Mouse (Mus musculus): ENCODE results near the gene Naxe. TPM values are rescaled to one million over a fixed set of nuclear protein-coding genes. Genes with fewer than 3 reads are reported as not detected.

The Naxe gene
- total and polyA plus RNA-seq, 2 experiments from 2014 or later = 123 to 166 TPM

GRCm38 (mm10) chr3:88027434-88028186 lies 30.7 kb downstream of the Naxe start, which contains the start of gene Hapln2:
Gene Hapln2, minus strand, starts transcription at chr3:88027583.
- TF ChIP-seq CTCF (IDR thresholded peaks at IDR 0.05) = peak; percentile 50
- H3K9me3 ChIP-seq (ENCODE audit: low read length) = no peaks in the 10 kb centered on the region
- H3K9ac ChIP-seq (replicated peaks; ENCODE audit: low read length, poor library complexity, severe bottlenecking) = no peak within 1 kb of the TSS
- DNase-seq (ENCODE audit: low spot score) = no peak
- no peak within 1 kb of the TSS for H3K27ac ChIP-seq (ENCODE audit: low read depth, low read length)
- no peak within 1 kb of the TSS for H3K4me3 ChIP-seq (ENCODE audit: low read depth, low read length)
- H3K4me1 ChIP-seq (ENCODE audit: insufficient read depth, low read length) = 0 out of 2 replicates have a peak, but pooled peaks cover 5% of the 10 kb centered on the region
- H3K27me3 ChIP-seq (ENCODE audit: insufficient read depth, low read length) = peaks cover 36% of the 10 kb centered on the region
- 50% methylated on average over 5 of the region's 5 CpGs for WGBS
- no peaks in the 10 kb centered on the region for H3K36me3 ChIP-seq (ENCODE audit: insufficient read depth, low read length)
- ATAC-seq (ENCODE audit: low FRiP score) = no peak
- H3K4me2 ChIP-seq (ENCODE audit: low read depth, low read length, poor library complexity, severe bottlenecking) = no peak within 1 kb of the TSS

GRCm38 (mm10) chr3:88026823-88027222 lies 31.5 kb downstream of the Naxe start:
- no peak for TF ChIP-seq CTCF (IDR thresholded peaks at IDR 0.05)
- no peak overlapping the region for H3K4me2 ChIP-seq (ENCODE audit: low read depth, low read length, poor library complexity, severe bottlenecking)
- H3K4me1 ChIP-seq (ENCODE audit: insufficient read depth, low read length) = 0 out of 2 replicates have a peak, but pooled peaks cover 5% of the 10 kb centered on the region
- WGBS = 66% methylated on average over 7 of the region's 7 CpGs
- H3K27ac ChIP-seq (ENCODE audit: low read depth, low read length) = no peak overlapping the region
- no peak overlapping the region for H3K9ac ChIP-seq (replicated peaks; ENCODE audit: low read length, poor library complexity, severe bottlenecking)
- ATAC-seq (ENCODE audit: low FRiP score) (no peak), DNase-seq (ENCODE audit: low spot score) (no peak)
- H3K36me3 ChIP-seq (ENCODE audit: insufficient read depth, low read length) = no peaks in the 10 kb centered on the region
- peaks cover 36% of the 10 kb centered on the region for H3K27me3 ChIP-seq (ENCODE audit: insufficient read depth, low read length)
- no peak overlapping the region for H3K4me3 ChIP-seq (ENCODE audit: low read depth, low read length)
- no peaks in the 10 kb centered on the region for H3K9me3 ChIP-seq (ENCODE audit: low read length)

GRCm38 (mm10) chr3:88023192-88024074 lies 34.9 kb downstream of the Naxe start:
- H3K9me3 ChIP-seq (ENCODE audit: low read length) = no peaks in the 10 kb centered on the region

GRCm38 (mm10) chr3:88022322-88023191 lies 35.7 kb downstream of the Naxe start:
- Histone ChIP-seq H3K4me3 (ENCODE audit: low read depth, low read length) (peak overlapping the region; percentile 55), H3K27me3 (ENCODE audit: insufficient read depth, low read length) (peaks cover 50% of the 10 kb centered on the region), H3K36me3 (ENCODE audit: insufficient read depth, low read length) (no peaks in the 10 kb centered on the region), H3K9ac (replicated peaks; ENCODE audit: low read length, poor library complexity, severe bottlenecking) (peak overlapping the region; percentile 59), H3K4me2 (ENCODE audit: low read depth, low read length, poor library complexity, severe bottlenecking) (peak overlapping the region; percentile 89), H3K27ac (ENCODE audit: low read depth, low read length) (no peak overlapping the region), H3K4me1 (ENCODE audit: insufficient read depth, low read length) (0 out of 2 replicates have a peak, but pooled peaks cover 5% of the 10 kb centered on the region), H3K9me3 (ENCODE audit: low read length) (no peaks in the 10 kb centered on the region)
- no peak for TF ChIP-seq CTCF (IDR thresholded peaks at IDR 0.05)
- 2% methylated on average over 58 of the region's 66 CpGs for WGBS
- peak; percentile 80 for ATAC-seq (ENCODE audit: low FRiP score)
- peak; percentile 80 for DNase-seq (ENCODE audit: low spot score)

More at GRCm38 (mm10) chr3:88023192-88024074, 34.9 kb downstream of the Naxe start:
- Histone ChIP-seq H3K4me3 (ENCODE audit: low read depth, low read length) (peak overlapping the region; percentile 55), H3K27ac (ENCODE audit: low read depth, low read length) (no peak overlapping the region), H3K36me3 (ENCODE audit: insufficient read depth, low read length) (no peaks in the 10 kb centered on the region), H3K9ac (replicated peaks; ENCODE audit: low read length, poor library complexity, severe bottlenecking) (peak overlapping the region; percentile 59), H3K4me1 (ENCODE audit: insufficient read depth, low read length) (0 out of 2 replicates have a peak, but pooled peaks cover 5% of the 10 kb centered on the region), H3K27me3 (ENCODE audit: insufficient read depth, low read length) (peaks cover 47% of the 10 kb centered on the region), H3K4me2 (ENCODE audit: low read depth, low read length, poor library complexity, severe bottlenecking) (peak overlapping the region; percentile 89)
- no peak for DNase-seq (ENCODE audit: low spot score)
- peak; percentile 73 for ATAC-seq (ENCODE audit: low FRiP score)
- WGBS = under 1% methylated on average over 78 of the region's 81 CpGs
- no peak for TF ChIP-seq CTCF (IDR thresholded peaks at IDR 0.05)

- H3K4me1 ChIP-seq (ENCODE audit: insufficient read depth, low read length) = no peaks in the 10 kb centered on the region
- WGBS = 12% methylated on average over 6 of the region's 6 CpGs
- no peak overlapping the region for H3K27ac ChIP-seq (ENCODE audit: low read depth, low read length)
- no peak overlapping the region for H3K9ac ChIP-seq (replicated peaks; ENCODE audit: low read length, poor library complexity, severe bottlenecking)
- ATAC-seq (ENCODE audit: low FRiP score) = no peak
- no peaks in the 10 kb centered on the region for H3K9me3 ChIP-seq (ENCODE audit: low read length)
- TF ChIP-seq CTCF (IDR thresholded peaks at IDR 0.05) = peak; percentile 60
- 0 out of 2 replicates have a peak, but pooled peaks cover 3% of the 10 kb centered on the region for H3K27me3 ChIP-seq (ENCODE audit: insufficient read depth, low read length)
- no peak overlapping the region for H3K4me2 ChIP-seq (ENCODE audit: low read depth, low read length, poor library complexity, severe bottlenecking)
- H3K36me3 ChIP-seq (ENCODE audit: insufficient read depth, low read length) = no peaks in the 10 kb centered on the region
- DNase-seq (ENCODE audit: low spot score) = no peak
- no peak overlapping the region for H3K4me3 ChIP-seq (ENCODE audit: low read depth, low read length)
Measured at GRCm38 (mm10) chr3:88010634-88011265, 47.5 kb downstream of the Naxe start.

Other genes starting within 250 kb of the Naxe start
- gene Pear1, start 234.2 kb downstream of the Naxe start, total RNA-seq (2014; rRNA removed) = 15.6 and 19.0 TPM in 2 replicates
- 5.7 and 6.1 TPM in 2 replicates for gene Pear1, start 234.2 kb downstream of the Naxe start, polyA plus RNA-seq (2015; fragmentation: Nextera tagmentation; extraction: Ambion mirVana)
- gene Sh2d2a, start 211.7 kb downstream of the Naxe start, total RNA-seq (2014; rRNA removed) = not detected in 2 replicates
- not detected in 2 replicates for gene Sh2d2a, start 211.7 kb downstream of the Naxe start, polyA plus RNA-seq (2015; fragmentation: Nextera tagmentation; extraction: Ambion mirVana)
- gene Prcc, start 172.9 kb downstream of the Naxe start, total RNA-seq (2014; rRNA removed) = 92.6 and 94.8 TPM in 2 replicates
- 21.1 and 24.3 TPM in 2 replicates for gene Prcc, start 172.9 kb downstream of the Naxe start, polyA plus RNA-seq (2015; fragmentation: Nextera tagmentation; extraction: Ambion mirVana)
- 86.5 and 89.7 TPM in 2 replicates for gene Hdgf, start 152.2 kb downstream of the Naxe start, total RNA-seq (2014; rRNA removed)
- gene Hdgf, start 152.2 kb downstream of the Naxe start, polyA plus RNA-seq (2015; fragmentation: Nextera tagmentation; extraction: Ambion mirVana) = 135 and 139 TPM in 2 replicates
- gene Mrpl24, start 139.0 kb downstream of the Naxe start, total RNA-seq (2014; rRNA removed) = 41.3 and 41.7 TPM in 2 replicates
- gene Mrpl24, start 139.0 kb downstream of the Naxe start, polyA plus RNA-seq (2015; fragmentation: Nextera tagmentation; extraction: Ambion mirVana) = 37.2 and 39.7 TPM in 2 replicates
- 20.5 and 21.0 TPM in 2 replicates for gene Isg20l2, start 128.2 kb downstream of the Naxe start, total RNA-seq (2014; rRNA removed)
- gene Isg20l2, start 128.2 kb downstream of the Naxe start, polyA plus RNA-seq (2015; fragmentation: Nextera tagmentation; extraction: Ambion mirVana) = 13.6 and 14.7 TPM in 2 replicates
- 27.8 and 28.2 TPM in 2 replicates for gene Rrnad1, start 127.8 kb downstream of the Naxe start, total RNA-seq (2014; rRNA removed)
- 17.6 and 19.1 TPM in 2 replicates for gene Rrnad1, start 127.8 kb downstream of the Naxe start, polyA plus RNA-seq (2015; fragmentation: Nextera tagmentation; extraction: Ambion mirVana)
- gene Crabp2, start 109.8 kb downstream of the Naxe start, total RNA-seq (2014; rRNA removed) = 19.2 and 27.1 TPM in 2 replicates
- 49.0 and 50.8 TPM in 2 replicates for gene Crabp2, start 109.8 kb downstream of the Naxe start, polyA plus RNA-seq (2015; fragmentation: Nextera tagmentation; extraction: Ambion mirVana)
- 22.4 and 37.1 TPM in 2 replicates for gene Nes, start 87.4 kb downstream of the Naxe start, total RNA-seq (2014; rRNA removed)
- 8.2 and 8.8 TPM in 2 replicates for gene Nes, start 87.4 kb downstream of the Naxe start, polyA plus RNA-seq (2015; fragmentation: Nextera tagmentation; extraction: Ambion mirVana)
- gene Bcan, start 58.3 kb downstream of the Naxe start, total RNA-seq (2014; rRNA removed) = 248 and 284 TPM in 2 replicates
- 180 and 212 TPM in 2 replicates for gene Bcan, start 58.3 kb downstream of the Naxe start, polyA plus RNA-seq (2015; fragmentation: Nextera tagmentation; extraction: Ambion mirVana)
- gene Hapln2, start 30.9 kb downstream of the Naxe start, total RNA-seq (2014; rRNA removed) = 2.4 and 3.0 TPM in 2 replicates
- gene Hapln2, start 30.9 kb downstream of the Naxe start, polyA plus RNA-seq (2015; fragmentation: Nextera tagmentation; extraction: Ambion mirVana) = 0.83 and 0.85 TPM in 2 replicates
- 7.8 and 18.5 TPM in 2 replicates for gene Gpatch4, start 15.4 kb downstream of the Naxe start, total RNA-seq (2014; rRNA removed)
- 32.3 and 35.7 TPM in 2 replicates for gene Gpatch4, start 15.4 kb downstream of the Naxe start, polyA plus RNA-seq (2015; fragmentation: Nextera tagmentation; extraction: Ambion mirVana)
- not detected in 2 replicates for gene Ttc24, start 19.8 kb upstream of the Naxe start, total RNA-seq (2014; rRNA removed)
- not detected in 2 replicates for gene Ttc24, start 19.8 kb upstream of the Naxe start, polyA plus RNA-seq (2015; fragmentation: Nextera tagmentation; extraction: Ambion mirVana)
- 3.1 and 5.4 TPM in 2 replicates for gene Iqgap3, start 23.5 kb upstream of the Naxe start, total RNA-seq (2014; rRNA removed)
- gene Iqgap3, start 23.5 kb upstream of the Naxe start, polyA plus RNA-seq (2015; fragmentation: Nextera tagmentation; extraction: Ambion mirVana) = 1.2 and 1.4 TPM in 2 replicates
- 45.5 and 59.6 TPM in 2 replicates for gene Mef2d, start 83.9 kb upstream of the Naxe start, total RNA-seq (2014; rRNA removed)
- 21.5 and 26.1 TPM in 2 replicates for gene Mef2d, start 83.9 kb upstream of the Naxe start, polyA plus RNA-seq (2015; fragmentation: Nextera tagmentation; extraction: Ambion mirVana)
- gene Rhbg, start 196.2 kb upstream of the Naxe start, total RNA-seq (2014; rRNA removed) = 0.94 and 1.0 TPM in 2 replicates
- gene Rhbg, start 196.2 kb upstream of the Naxe start, polyA plus RNA-seq (2015; fragmentation: Nextera tagmentation; extraction: Ambion mirVana) = 0.21 and 0.41 TPM in 2 replicates
- not detected in 2 replicates for gene Gm38392, start 228.7 kb upstream of the Naxe start, total RNA-seq (2014; rRNA removed)
- 0.20 and 0.21 TPM in 2 replicates for gene Gm38392, start 228.7 kb upstream of the Naxe start, polyA plus RNA-seq (2015; fragmentation: Nextera tagmentation; extraction: Ambion mirVana)
- 6.2 TPM in 1 of 2 replicates, not detected in the other for gene Tsacc, start 238.5 kb upstream of the Naxe start, total RNA-seq (2014; rRNA removed)
- 5.2 and 7.9 TPM in 2 replicates for gene Tsacc, start 238.5 kb upstream of the Naxe start, polyA plus RNA-seq (2015; fragmentation: Nextera tagmentation; extraction: Ambion mirVana)
- 253 and 273 TPM in 2 replicates for gene Cct3, start 238.6 kb upstream of the Naxe start, total RNA-seq (2014; rRNA removed)
- 372 and 391 TPM in 2 replicates for gene Cct3, start 238.6 kb upstream of the Naxe start, polyA plus RNA-seq (2015; fragmentation: Nextera tagmentation; extraction: Ambion mirVana)